Mouse (Mus musculus): Measurements from ENCODE around the gene Akap11.
"Not testable (repeated sequence)": the region's sequence is repeated elsewhere in the genome, so short reads cannot be mapped to it uniquely, and the experiment has no call there.

Gene Akap11

GRCm38 (mm10) chr14:78536281-78537165, at the start of gene Akap11:
Gene Akap11 (minus strand): TSS chr14:78536808.
- DNase-seq (ENCODE audit: extremely low read depth, low read depth) = peak; percentile 80

DNA sequence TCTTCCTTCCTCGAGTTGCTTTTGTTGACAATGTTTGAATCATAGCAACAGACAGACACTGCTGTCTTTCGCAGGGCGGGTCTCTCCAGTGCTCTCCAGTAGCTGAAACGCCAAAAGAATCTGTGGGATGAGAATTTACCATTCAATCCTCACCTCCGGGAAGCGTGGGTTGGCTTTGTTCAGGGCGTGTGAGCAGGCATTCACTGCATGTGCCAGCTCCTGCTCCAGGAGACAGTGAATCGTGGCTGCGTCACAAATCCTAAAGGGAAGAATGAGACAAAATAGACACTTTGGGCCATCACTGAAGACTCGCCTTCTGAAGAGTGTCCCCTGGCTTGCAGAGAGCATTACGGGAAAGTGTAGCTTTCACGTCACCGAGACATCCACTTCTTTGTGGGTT, 47.6 kb upstream of the Akap11 start:
- DNase-seq (ENCODE audit: extremely low read depth, low read depth) = no peak

DNA sequence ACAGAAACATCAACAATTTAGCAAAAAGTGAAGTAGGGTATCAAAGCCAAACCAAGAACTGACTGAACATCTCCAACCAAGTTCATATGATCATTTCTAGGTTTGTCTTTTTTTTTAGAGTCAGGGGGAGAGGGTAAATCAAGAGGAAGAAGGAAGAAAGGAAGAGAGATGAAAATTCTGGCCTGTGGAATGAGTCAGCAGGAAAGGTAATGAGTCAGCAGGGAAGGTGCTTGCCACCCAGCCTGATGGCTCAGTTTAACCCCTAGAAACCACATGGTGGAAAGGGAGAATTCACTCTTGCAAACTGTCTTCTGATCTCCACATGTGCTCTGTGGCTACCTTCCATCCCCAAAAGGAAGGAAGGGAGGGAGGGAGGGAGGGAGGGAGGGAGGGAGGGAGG, 46.6 kb upstream of the Akap11 start:
- peak; percentile 32 for DNase-seq (ENCODE audit: extremely low read depth, low read depth)

DNA sequence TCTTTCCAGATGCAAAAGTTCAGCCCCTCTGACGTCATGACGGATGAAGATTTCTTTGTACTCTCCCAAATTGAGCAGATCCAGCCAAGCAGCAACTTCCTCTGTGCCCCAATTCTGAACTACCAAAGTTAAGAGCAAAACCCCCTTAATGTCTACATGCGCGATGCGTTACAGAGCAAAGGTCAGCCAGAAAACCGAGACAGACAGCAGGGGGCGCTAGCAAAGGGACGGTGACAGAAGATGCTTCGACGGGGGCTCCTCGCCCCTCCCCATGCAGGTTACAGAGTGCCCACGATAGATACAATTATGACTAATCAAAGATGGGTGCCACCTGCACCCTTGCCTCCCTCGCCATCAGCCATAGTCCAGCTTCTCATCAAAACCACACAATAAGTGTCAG, 39.3 kb upstream of the Akap11 start:
- DNase-seq (ENCODE audit: extremely low read depth, low read depth) = no peak

DNA sequence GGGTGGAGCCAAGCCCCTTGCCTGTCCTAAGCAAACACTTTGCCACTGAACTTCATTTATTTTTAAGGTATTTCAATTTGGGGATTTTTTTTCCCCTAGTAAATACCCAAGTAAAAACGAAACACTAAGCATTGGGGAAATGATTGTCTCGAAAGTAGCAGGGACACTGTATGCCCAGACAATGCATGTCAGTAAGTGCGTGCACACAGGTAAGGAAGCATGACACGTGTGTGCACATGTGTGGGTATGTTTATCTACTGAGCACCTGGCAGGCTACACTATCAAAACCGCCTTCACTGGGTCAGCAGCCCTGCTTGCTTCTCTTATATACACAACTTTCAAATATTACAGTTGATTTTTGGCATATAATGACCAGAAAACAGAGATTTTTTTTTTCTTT, 31.8 kb upstream of the Akap11 start:
- no peak for DNase-seq (ENCODE audit: extremely low read depth, low read depth)

DNA sequence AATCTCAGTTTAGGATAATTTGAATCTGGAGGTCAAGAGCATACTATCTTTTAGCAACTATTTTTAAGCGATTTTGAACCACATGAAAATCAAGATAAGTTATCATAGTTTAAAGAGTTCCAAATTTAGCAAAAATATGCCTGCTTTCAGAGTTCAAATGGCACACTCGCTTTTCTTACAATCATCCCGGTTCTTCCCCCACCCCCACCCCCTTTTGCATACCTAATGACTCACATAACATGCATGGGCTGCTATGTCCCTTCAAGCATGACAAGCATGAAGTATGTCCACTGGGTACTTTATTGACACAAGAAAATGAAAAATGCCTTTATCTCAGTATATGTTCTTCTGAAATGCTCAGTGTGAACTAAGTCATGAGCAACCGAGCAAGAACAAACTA, 29.8 kb upstream of the Akap11 start:
- DNase-seq (ENCODE audit: extremely low read depth, low read depth) = no peak

DNA sequence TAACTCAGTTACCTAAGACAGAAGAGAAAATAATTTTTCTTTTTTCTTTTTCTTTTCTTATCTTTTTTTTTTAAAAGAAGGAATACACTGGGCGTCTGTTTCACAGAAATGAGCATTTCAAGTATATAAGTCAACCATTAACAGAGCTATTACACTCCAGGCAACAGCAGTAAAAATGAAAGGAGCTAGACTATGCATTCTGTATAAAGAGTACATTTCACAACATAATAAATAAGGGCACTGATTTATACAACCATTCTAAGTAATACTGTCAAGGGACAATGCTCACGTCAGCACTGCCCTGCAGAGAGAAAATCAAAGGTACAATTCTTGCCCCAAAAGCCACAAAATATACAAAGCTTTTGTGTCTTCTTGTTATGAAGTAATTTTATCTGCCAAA, 27.7 kb upstream of the Akap11 start:
- no peak for DNase-seq (ENCODE audit: extremely low read depth, low read depth)

GRCm38 (mm10) chr14:78563211-78563610, 26.6 kb upstream of the Akap11 start:
- no peak for DNase-seq (ENCODE audit: extremely low read depth, low read depth)

DNA sequence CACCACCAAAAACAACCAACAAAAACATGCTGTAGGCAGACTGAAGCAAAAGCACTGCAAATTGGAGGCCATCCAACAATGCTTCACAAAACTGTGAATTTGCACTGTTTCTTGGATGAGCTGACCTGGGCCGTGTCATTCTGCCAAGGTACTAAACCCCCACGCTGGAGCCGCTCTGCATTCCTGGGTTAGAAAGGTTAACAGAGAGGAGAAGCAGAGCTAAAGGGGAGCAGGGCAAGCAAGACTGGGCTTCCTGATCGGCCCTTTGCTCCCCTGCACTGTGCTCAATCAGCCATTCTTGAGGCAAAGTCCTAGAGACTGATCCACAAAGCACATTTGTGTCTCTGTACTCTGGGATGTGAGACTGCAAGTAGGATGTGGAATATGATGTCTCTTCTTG, 25.5 kb upstream of the Akap11 start:
- DNase-seq (ENCODE audit: extremely low read depth, low read depth) = no peak

DNA sequence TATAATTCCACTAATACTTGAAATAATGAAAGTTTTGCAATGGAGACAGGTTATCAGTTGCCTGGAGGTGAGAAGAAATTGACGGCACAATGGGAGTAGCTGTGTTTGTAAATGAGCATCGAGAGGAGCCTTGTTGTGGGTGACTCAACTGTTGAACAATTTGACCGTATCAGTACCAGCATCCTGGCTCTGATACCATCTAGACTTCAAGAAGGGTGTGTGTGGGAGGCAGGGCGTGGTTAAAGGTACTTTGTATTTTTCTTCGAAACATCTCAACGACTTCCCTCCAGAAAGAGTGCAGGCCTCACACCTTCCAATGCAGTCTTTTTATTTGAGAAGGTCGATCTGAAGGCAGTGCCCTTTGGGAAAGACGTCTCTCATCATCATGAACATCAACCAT, 22.4 kb upstream of the Akap11 start:
- no peak for DNase-seq (ENCODE audit: extremely low read depth, low read depth)

DNA sequence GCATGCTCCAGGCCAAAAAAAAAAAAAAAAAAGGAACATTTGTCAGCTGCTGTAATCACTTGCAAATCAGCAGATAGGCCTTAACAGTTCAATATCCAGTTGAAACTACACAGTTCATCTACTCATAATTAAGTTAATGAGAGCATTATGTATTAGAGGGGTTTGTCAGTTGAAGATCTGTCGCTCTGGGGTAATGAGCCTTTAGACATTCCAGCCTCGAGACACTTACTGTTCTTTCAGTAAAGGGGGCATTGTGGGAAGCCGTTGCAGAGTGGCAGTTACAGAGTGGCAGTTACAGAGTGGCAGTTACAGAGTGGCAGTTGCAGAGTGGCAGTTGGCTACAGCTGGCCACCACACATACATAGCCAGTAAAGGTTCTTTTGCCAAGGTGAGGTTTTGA, 18.2 kb upstream of the Akap11 start:
- DNase-seq (ENCODE audit: extremely low read depth, low read depth) = not testable (repeated sequence)

DNA sequence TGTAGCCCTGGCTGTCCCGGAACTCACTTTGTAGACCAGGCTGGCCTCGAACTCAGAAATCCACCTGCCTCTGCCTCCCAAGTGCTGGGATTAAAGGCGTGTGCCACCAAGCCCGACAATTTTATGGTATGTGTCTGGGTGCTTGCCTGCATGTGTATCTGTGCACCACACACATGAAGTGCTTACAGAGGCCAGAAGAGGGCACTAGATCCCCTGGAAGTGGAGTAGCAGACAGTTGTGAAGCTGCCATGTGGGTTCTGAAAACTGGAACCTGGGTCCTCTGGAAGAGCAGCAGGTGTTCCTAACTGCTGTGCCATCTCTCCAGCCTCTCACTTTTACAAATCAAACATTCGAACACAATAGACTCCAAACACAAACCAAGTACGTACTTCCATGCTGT, 17.1 kb upstream of the Akap11 start:
- DNase-seq (ENCODE audit: extremely low read depth, low read depth) = no peak

DNA sequence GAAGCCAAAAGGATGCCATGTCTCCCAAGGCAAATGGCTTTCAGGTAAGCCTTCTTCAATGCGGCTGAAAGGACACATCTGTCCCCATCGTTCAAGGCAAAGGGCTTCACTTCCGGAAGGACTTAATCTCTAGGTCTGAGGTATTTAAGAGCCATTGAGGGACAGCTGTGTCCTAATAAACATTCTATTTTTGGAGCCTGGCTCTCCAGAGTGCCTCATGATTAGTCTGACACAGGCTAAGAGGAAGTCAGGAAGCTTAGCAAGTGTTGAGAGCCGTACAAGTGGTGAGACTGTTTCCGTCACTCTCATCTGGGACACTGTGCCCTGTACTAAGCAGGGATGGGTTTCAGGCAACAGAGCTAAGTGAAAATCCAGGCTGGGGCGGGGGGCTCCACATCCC, 12.2 kb upstream of the Akap11 start:
- no peak for DNase-seq (ENCODE audit: extremely low read depth, low read depth)

DNA sequence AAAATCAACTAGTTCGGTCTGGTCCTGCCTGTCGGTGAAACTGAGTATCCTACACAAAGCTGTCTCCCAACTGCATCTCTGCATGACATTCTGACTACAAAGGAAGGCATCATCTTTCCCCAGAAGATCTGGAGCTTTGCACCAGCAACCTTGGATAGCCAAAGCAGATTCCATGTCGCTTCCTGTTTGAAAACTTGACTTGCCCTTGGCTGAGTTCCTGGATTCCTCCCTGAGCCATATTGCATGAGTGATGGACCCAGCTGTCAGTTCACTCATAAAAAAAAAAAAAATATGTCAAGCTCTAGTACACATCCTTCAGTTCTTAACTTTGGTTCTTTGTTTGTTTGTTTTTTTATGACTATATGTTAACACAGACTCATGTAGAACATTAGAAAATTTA, 4.7 kb upstream of the Akap11 start:
- no peak for DNase-seq (ENCODE audit: extremely low read depth, low read depth)

GRCm38 (mm10) chr14:78539821-78540220, 3.2 kb upstream of the Akap11 start:
- DNase-seq (ENCODE audit: extremely low read depth, low read depth) = no peak

DNA sequence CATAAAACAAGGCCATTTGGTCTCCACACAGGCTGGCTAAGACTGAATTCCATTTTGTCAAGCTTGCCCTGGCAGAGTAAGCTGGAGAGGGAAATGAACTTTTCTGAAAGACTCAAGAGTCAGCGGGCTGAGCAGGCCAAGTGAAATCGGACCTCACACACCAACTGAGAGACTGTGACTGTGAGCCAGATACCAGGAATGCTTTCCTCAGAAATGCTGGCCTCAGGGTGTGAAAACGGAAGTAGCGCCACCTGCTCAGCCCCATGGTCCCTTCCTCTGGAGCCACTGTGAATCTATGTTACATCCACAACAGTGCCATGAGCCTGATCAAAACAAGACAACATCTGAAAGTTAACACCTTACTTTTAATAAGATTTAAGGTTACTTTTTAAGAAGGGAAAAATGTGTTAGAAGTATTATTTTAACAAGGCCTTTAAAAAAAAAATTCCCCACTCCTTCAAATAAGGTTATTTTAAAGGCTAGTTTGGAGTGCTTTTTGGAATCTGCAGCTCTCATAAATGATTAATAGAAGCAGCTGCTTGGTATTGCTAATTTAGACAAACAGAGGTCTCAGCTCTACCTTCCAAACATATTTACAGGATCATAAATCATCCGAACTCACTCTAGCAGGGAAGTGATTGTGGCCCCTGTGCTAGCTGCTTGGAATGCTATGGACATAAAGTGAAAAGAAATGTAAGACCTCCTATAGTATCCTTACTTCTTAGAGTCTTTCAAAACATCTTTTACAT, 2.1 kb upstream of the Akap11 start:
- DNase-seq (ENCODE audit: extremely low read depth, low read depth) = no peak

DNA sequence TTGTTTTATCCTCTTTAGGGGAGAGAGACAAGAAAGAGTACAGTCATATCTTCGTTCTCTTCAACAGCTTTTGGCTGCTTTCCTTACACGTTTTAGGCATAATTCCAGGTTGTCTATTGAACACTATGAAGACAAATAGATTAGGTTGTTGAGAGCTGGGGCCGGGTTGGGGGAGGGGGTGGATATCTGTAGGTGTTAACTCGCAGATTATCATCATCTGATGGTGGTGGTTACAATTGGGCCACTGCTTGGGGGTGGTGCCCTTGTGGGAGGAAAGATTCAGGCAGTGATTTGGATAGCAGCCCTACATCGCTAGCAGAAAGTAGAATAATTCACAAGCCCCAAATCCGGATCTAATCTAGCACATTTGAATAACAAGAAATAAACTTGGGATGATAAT, 943 bp upstream of the Akap11 start:
- DNase-seq (ENCODE audit: extremely low read depth, low read depth) = no peak

- DNase-seq (ENCODE audit: extremely low read depth, low read depth) = no peak
Observed at GRCm38 (mm10) chr14:78535366-78535765, 1.2 kb downstream of the Akap11 start.

GRCm38 (mm10) chr14:78534651-78535050, 2.0 kb downstream of the Akap11 start:
- no peak for DNase-seq (ENCODE audit: extremely low read depth, low read depth)

GRCm38 (mm10) chr14:78533701-78534100, 2.9 kb downstream of the Akap11 start:
- DNase-seq (ENCODE audit: extremely low read depth, low read depth) = no peak

GRCm38 (mm10) chr14:78532345-78532744, 4.3 kb downstream of the Akap11 start:
- DNase-seq (ENCODE audit: extremely low read depth, low read depth) = no peak

DNA sequence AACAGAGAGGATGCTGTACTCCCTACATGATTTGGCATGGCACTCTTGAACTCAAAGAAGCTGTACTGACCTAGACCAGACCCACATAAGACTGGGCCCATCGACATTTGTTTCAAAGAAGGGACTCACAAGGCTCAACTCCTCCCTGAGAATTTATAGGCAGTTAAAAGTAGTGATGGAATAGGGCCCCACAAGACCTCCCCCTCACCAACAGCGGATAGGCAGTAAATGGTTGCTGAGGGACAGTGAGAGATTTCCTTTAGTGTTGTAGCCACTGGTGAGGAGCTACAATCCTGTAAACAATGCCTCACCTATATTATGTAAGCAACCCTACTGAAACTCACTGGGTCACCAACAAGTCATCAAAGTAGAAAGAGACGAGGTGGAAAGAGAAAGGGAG, 6.4 kb downstream of the Akap11 start:
- DNase-seq (ENCODE audit: extremely low read depth, low read depth) = no peak

Measured in MEL-GATA-1-ER (cell line).